Mouse (Mus musculus) hindbrain, embryonic 11.5 days (tissue): ENCODE data around the gene Dsn1. TPM values are rescaled to one million over a fixed set of nuclear protein-coding genes. Genes with fewer than 3 reads are reported as not detected.
A peak's percentile ranks its signal among the peaks of the same experiment; 100 is the strongest.

ENCODE experiments used
- ATAC-seq: fragments of 200-750 bp; cut with Nextera tagmentation; 2 replicates; pipeline ENCODE4 v1.8.0; 2017; ENCODE audit warnings: mild to moderate bottlenecking, moderate TSS enrichment, moderate library complexity; ENCODE audit not compliant: low FRiP score
- DNase-seq: peaks from one replicate; pipeline ENCODE4 v3.0.0-alpha.2; 2015; ENCODE audit warnings: low spot score
- H3K27ac ChIP-seq: fragments of 300-500 bp; sonication (generic); 2 replicates; pipeline ENCODE4 v1.5.1; 2014; ENCODE audit warnings: mild to moderate bottlenecking, low read depth, low read length
- H3K27me3 ChIP-seq: fragments of 300-500 bp; sonication (generic); 2 replicates; pipeline ENCODE4 v1.6.1; 2014; ENCODE audit warnings: mild to moderate bottlenecking, low read length, moderate library complexity, mixed read lengths; ENCODE audit not compliant: control insufficient read depth, insufficient read depth
- H3K36me3 ChIP-seq: fragments of 300-500 bp; sonication (generic); 2 replicates; pipeline ENCODE4 v1.6.1; 2014; ENCODE audit warnings: mild to moderate bottlenecking, low read length, moderate library complexity, mixed read lengths; ENCODE audit not compliant: control insufficient read depth, insufficient read depth
- H3K4me1 ChIP-seq: fragments of 300-500 bp; sonication (generic); replicated peaks from 2 replicates; pipeline ENCODE4 v1.6.1; 2014; ENCODE audit warnings: low read length, mixed read lengths; ENCODE audit not compliant: control insufficient read depth, insufficient read depth
- H3K4me2 ChIP-seq: fragments of 300-500 bp; sonication (generic); replicated peaks from 2 replicates; pipeline ENCODE4 v1.6.1; 2014; ENCODE audit warnings: mild to moderate bottlenecking, low read depth, low read length
- H3K4me3 ChIP-seq: fragments of 300-500 bp; sonication (generic); 2 replicates; pipeline ENCODE4 v1.5.1; 2014; ENCODE audit warnings: low read depth, low read length
- H3K9ac ChIP-seq: fragments of 300-500 bp; sonication (generic); 2 replicates; pipeline ENCODE4 v1.6.1; 2014; ENCODE audit warnings: low read depth, low read length
- H3K9me3 ChIP-seq: fragments of 300-500 bp; sonication (generic); 2 replicates; pipeline ENCODE4 v1.6.1; 2016; ENCODE audit warnings: low read length; ENCODE audit not compliant: control insufficient read depth
- WGBS: fragments of 180-500 bp; shearing (Covaris S2); extraction: QIAGEN DNeasy Blood & Tissue Kit; methylation state at CpG from one replicate; pipeline ENCODE4 v1.1.7; 2014; 5-methylcytosine and 5-hydroxymethylcytosine counted together
- polyA plus RNA-seq: library from polyadenylated mRNA; unstranded; fragments of >200 nt; fragmentation: Nextera tagmentation; extraction: Ambion mirVana; gene quantifications from 2 replicates; pipeline ENCODE4 v1.2.1, GENCODE M21; 2014

Dsn1 gene
- 42.1 and 44.7 TPM in 2 replicates for polyA plus RNA-seq

- ATAC-seq (peak; percentile 84), DNase-seq (peak; percentile 95)
- H3K27ac ChIP-seq, result 0 out of 2 replicates have a peak within 1 kb of the TSS, but pooled peaks have one; percentile 10
- peak within 1 kb of the TSS; percentile 91 for H3K4me2 ChIP-seq
- WGBS, result under 1% methylated on average over 56 of the region's 56 CpGs
- 0 out of 2 replicates have a peak, but pooled peaks cover 2% of the 10 kb centered on the region for H3K4me1 ChIP-seq
- no peaks in the 10 kb centered on the region for H3K36me3 ChIP-seq
- H3K9me3 ChIP-seq, result no peaks in the 10 kb centered on the region
- H3K9ac ChIP-seq, result peak within 1 kb of the TSS; percentile 68
- peak within 1 kb of the TSS; percentile 64 for H3K4me3 ChIP-seq
- no peaks in the 10 kb centered on the region for H3K27me3 ChIP-seq
These were observed at the start of gene Dsn1 for GRCm38 (mm10) chr2:157006511-157007233. TSS of gene Dsn1 (minus strand) at chr2:157007154.

GRCm38 (mm10) chr2:157055721-157056120 is 48.8 kb upstream of the Dsn1 start:
- no peak for DNase-seq
- no peaks in the 10 kb centered on the region for H3K27me3 ChIP-seq
- ATAC-seq, result no peak
- H3K9me3 ChIP-seq, result no peaks in the 10 kb centered on the region
- peaks cover 7% of the 10 kb centered on the region; the same call in 1 of the 2 replicates for H3K36me3 ChIP-seq
- H3K4me1 ChIP-seq, result peaks cover 12% of the 10 kb centered on the region
- no peak overlapping the region for H3K4me2 ChIP-seq
- H3K4me3 ChIP-seq, result no peak overlapping the region
- no peak overlapping the region for H3K27ac ChIP-seq
- WGBS, result 93% methylated on average over 6 of the region's 6 CpGs
- H3K9ac ChIP-seq, result no peak overlapping the region

GRCm38 (mm10) chr2:157054816-157055215 is 47.9 kb upstream of the Dsn1 start:
- Histone ChIP-seq H3K9me3 (no peaks in the 10 kb centered on the region), H3K4me3 (no peak overlapping the region), H3K27ac (no peak overlapping the region), H3K36me3 (peaks cover 7% of the 10 kb centered on the region; the same call in 1 of the 2 replicates), H3K4me2 (no peak overlapping the region), H3K4me1 (peaks cover 16% of the 10 kb centered on the region), H3K9ac (no peak overlapping the region), H3K27me3 (no peaks in the 10 kb centered on the region)
- DNase-seq (no peak), ATAC-seq (no peak)
- 75% methylated on average over 5 of the region's 5 CpGs for WGBS

DNA sequence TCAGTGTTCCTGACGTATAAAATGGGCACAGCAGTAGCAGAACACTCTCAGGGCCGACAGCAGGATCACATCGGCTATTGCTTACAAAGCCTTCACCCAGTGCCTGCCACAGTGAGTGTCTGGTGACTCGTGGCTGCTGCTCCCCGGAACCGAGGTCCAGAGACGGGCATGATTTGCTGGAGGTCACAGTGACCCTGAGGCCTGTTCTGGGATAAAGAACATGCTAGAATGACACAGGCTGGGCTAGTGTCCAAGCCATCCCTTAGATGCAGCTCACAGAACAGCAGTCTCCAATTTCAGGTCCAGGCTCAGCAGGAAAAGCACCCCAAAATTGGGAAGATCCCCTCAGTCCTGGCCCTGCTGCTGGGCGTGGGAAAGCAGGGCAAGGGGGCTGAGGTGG is 47.3 kb upstream of the Dsn1 start:
- 85% methylated on average over 8 of the region's 8 CpGs for WGBS
- ATAC-seq, result no peak
- Histone ChIP-seq H3K4me3 (no peak overlapping the region), H3K27me3 (no peaks in the 10 kb centered on the region), H3K9ac (no peak overlapping the region), H3K4me1 (peaks cover 14% of the 10 kb centered on the region), H3K4me2 (no peak overlapping the region), H3K27ac (no peak overlapping the region), H3K9me3 (no peaks in the 10 kb centered on the region), H3K36me3 (peaks cover 7% of the 10 kb centered on the region; the same call in 1 of the 2 replicates)
- DNase-seq, result no peak

DNA sequence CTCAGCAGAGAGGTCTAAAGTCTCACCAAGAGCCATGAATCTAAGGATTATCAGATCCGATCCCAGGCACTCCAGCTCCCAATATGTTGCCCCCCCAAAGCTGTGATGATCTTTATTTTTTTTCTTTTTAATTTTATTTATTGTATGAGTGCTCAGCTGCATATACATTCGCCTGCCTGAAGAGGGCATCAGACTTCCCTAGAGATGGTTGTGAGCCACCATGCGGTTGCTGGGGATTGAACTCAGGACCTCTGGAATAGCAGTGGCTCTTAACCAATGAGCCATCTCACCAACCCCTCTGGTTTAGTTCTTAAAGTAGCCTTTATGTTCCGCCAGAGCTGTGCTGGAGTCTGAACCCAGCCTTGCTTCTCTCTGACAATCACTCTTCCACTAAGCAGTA is 46.8 kb upstream of the Dsn1 start:
- H3K36me3 ChIP-seq, result peaks cover 7% of the 10 kb centered on the region; the same call in 1 of the 2 replicates
- ATAC-seq (no peak), DNase-seq (no peak)
- no peaks in the 10 kb centered on the region for H3K27me3 ChIP-seq
- no peak overlapping the region for H3K27ac ChIP-seq
- H3K4me1 ChIP-seq, result peaks cover 11% of the 10 kb centered on the region
- H3K4me3 ChIP-seq, result no peak overlapping the region
- no peaks in the 10 kb centered on the region for H3K9me3 ChIP-seq
- WGBS, result 79% methylated on average over 4 of the region's 4 CpGs
- H3K9ac ChIP-seq, result no peak overlapping the region
- no peak overlapping the region for H3K4me2 ChIP-seq

DNA sequence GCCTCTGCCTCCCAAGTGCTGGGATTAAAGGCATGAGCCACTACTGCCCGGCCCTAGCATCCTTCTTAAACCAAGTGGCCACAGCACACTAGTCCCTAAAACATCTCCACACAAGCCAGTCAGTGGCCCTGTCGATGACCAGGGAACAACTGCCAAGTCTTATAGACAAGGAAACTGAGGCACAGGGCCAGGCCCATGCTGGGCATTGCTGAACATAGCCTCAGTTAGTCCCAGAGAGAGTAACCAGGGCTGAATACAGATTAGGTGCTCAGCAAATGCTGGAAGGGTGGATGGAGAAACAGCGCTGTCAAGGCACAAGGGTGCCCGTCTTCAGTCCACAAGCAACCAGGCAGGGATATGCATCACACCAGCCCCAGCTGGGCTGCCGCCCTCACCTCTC is 46.2 kb upstream of the Dsn1 start:
- 95% methylated on average over 5 of the region's 5 CpGs for WGBS
- no peaks in the 10 kb centered on the region for H3K9me3 ChIP-seq
- H3K4me2 ChIP-seq, result no peak overlapping the region
- H3K27ac ChIP-seq, result no peak overlapping the region
- ATAC-seq, result no peak
- no peaks in the 10 kb centered on the region for H3K27me3 ChIP-seq
- H3K9ac ChIP-seq, result no peak overlapping the region
- no peak for DNase-seq
- no peak overlapping the region for H3K4me3 ChIP-seq
- H3K36me3 ChIP-seq, result peaks cover 7% of the 10 kb centered on the region; the same call in 1 of the 2 replicates
- H3K4me1 ChIP-seq, result peaks cover 4% of the 10 kb centered on the region

DNA sequence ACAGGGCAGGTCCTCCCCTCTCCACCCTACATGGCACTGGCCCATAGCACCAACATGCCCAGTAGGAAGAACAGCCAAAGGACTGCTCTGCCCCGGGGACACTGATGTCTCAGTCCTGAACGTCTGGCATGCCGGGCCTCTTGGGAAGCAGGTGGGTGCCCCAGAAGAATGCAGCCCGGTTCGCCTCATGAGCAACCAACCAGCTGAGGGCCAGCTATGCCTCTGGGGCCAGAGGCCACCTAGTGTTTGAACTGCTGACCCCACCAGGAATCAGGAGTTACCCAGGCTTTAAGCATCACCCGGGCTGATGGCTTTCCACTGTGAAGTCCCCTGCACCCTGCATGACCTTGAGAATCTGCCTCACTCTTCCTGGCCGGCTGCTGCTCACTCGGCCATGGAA is 45.5 kb upstream of the Dsn1 start:
- no peak overlapping the region for H3K4me3 ChIP-seq
- no peak for DNase-seq
- H3K9ac ChIP-seq, result no peak overlapping the region
- H3K27me3 ChIP-seq, result no peaks in the 10 kb centered on the region
- H3K27ac ChIP-seq, result no peak overlapping the region
- 77% methylated on average over 8 of the region's 8 CpGs for WGBS
- ATAC-seq, result no peak
- H3K9me3 ChIP-seq, result no peaks in the 10 kb centered on the region
- H3K4me1 ChIP-seq, result peaks cover 4% of the 10 kb centered on the region; the same call in 1 of the 2 replicates
- peaks cover 7% of the 10 kb centered on the region; the same call in 1 of the 2 replicates for H3K36me3 ChIP-seq
- H3K4me2 ChIP-seq, result no peak overlapping the region

- Histone ChIP-seq H3K27me3 (no peaks in the 10 kb centered on the region), H3K9ac (no peak overlapping the region), H3K27ac (peak overlapping the region; percentile 73), H3K4me2 (no peak overlapping the region), H3K4me1 (peaks cover 4% of the 10 kb centered on the region; the same call in 1 of the 2 replicates), H3K4me3 (no peak overlapping the region), H3K36me3 (peaks cover 11% of the 10 kb centered on the region), H3K9me3 (no peaks in the 10 kb centered on the region)
- DNase-seq (peak; percentile 64), ATAC-seq (peak; percentile 89)
- 51% methylated on average over 8 of the region's 8 CpGs for WGBS
These were observed 42.9 kb upstream of the Dsn1 start for GRCm38 (mm10) chr2:157049831-157050243.
